Mouse (Mus musculus) induced T-regulatory cell, adult 2 months (primary cell): ENCODE measurements around the gene Cdkn1b.

ENCODE experiments used
- DNase-seq: peaks from one replicate; pipeline ENCODE4 v3.0.0-alpha.2; 2012; ENCODE audit warnings: low read depth

Cdkn1b gene

DNA sequence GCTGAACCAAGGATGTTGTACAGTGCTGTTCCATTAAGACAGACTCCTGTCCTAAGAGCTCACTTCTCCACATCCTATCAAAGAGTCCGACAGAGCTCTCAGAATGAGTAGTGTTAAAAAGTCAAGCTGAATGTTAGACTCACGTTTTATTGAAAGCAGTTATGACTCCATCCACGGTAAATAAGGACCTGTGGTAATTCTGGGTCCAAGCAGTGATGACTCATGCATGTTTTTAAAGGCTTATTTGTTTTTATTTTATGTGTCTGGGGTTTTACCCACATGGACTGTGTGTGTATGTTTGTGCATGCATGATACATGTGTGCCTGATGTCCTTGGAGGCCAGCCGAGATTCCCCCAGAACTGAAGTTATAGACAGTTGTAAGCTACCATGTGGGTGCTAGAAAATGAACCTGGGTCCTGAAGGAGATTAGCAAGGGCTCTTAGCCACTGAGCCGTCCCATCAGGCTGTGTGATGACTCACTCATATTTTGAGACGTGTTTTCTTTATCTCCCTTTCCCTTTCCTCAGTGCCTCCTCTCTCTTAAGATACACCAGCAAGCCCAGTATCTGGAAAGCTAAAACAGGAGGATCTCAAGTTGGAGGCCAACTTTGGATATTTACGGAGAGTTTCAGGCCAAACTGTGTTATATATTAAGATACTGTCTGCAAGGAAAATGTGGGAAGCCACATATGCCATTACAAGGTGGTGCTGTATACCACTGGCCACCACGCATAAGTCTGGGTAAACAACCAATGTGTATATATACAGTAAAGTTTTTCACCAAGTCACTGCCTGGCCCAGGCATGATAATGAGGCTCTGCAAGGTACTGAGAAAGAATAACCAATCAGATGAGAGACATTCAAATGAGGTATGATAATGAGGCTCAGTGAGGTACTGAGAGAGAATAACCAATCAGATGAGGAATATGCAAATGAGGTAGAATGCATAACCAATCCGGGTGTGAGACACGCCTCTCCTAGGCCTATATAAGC lies 16.0 kb upstream of the Cdkn1b start:
- peak; percentile 62 for DNase-seq

DNA sequence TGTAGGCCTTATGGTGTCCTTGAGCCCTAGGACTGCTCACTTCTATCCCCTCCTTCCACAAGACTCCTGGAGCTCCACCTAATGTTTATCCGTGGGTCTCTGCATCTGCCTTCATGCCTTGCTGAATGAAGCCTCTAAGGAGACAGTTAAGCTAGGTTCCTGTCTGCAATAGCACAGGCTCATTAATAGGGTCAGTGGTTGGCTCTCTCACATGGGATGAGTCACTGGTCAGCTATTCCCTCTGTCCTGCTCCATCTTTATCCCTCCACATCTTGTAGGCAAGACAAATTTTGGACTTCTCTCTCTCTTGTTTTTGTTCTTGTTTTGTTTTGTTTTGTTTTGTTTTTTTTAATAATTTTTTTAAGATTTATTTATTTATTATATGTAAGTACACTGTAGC lies 14.4 kb upstream of the Cdkn1b start:
- DNase-seq = no peak

DNA sequence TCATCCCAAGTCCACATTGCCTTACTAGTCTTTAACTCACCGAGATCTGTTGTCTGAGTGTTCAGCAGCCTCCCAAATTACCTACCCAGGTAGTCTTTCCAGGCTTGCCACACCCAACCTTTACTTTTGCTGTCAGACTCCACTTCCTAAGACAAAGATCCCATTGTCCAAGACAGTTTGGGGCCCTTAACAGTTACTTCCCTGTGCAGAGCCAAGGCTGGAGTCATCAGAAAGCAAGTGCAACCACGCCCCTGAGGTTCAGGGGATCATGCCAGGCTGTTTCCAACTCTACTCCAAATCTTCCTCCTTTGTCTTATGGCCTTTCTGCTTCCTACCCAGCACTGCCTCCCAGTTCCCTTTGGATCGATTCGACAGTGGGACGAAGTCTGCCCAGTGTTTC lies 5.7 kb upstream of the Cdkn1b start:
- no peak for DNase-seq

DNA sequence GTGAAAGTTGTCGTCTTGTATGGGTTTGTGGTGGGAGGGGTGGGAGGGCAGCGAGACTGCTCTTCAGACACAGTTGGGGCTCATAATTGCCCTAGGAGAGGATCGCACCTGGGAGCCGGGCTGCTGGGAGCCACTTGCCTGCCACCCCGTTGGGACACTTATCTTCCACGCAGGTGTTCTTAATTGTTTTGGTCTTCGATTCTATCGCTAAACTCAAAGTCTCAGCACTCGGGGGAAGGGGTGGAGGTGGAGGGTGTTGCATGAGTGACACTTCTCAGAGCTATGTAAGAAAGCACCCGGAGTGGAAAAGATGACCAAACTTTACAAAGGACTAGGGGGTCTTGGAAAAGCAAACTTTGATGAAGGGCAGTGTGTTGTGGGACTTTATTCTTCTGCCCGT lies 3.6 kb upstream of the Cdkn1b start:
- DNase-seq = peak; percentile 62

DNA sequence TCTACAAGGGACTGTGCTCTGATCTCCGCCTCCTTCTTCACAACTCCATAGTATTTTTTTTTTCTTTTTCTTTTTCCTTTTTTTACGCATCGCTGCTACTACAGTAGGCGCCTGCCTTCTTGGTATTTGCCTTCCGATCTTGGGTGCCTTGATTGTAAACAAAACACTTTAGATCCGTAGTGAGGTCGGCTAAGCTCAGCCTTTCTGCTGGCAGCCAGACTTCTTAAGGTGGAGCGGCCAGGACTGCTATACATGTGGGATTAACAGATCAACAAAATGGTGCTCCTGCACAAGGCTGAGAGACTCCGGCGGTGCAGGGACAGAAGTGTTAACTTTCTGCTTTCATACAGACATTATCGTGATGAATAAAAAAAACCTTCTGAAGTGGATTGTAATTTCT lies 3.1 kb upstream of the Cdkn1b start:
- peak; percentile 67 for DNase-seq

DNA sequence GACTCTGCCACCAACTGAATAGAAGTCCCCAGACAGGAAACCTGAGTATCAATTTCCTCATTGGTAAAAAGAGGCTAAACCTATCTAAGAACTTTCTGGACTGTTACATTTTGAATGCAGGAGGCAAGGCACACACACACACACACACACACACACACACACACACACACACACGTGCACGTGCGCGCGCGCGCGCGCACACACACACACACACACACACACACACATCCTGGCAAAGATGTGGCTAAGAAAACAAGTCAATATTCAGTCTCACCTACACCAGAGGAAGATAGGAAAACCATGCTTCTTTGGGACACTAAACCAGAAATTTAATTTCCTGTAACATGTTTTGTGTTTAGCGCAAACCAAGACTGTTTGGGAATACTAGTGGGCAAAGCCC lies 1.4 kb upstream of the Cdkn1b start:
- peak; percentile 63 for DNase-seq

DNA sequence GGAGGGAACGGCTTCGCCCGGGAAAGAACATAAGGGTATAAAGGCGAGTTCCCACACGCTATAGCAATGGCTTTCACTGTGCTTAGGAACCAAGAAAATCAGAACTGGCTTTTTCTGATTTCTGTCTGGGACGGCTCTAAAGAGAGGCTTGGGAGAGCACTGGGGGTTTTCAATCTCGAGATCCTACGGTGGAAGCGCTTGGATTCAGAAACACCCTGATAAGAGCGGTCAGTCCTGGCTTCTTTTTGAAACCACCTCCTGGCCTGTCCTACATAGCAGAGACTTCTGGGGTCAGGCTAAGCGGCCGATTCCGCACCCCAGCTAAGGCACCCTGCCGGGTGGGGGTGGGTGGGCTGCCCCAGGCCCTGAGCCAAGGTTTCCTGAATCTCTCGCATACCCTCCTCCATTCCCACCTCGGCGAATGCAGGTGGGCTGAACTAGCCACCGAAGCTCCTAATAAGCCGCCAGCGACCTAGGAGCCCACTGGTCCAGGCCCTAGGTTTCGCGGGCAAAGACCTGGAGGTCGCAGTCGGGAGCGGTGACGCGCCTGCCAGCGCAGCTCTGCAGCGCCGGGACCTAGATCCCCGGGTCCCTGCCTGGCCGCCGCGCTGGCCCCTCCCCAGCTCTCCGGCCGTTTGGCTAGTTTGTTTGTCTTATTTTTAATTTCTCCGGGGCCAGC lies 551 bp upstream of the Cdkn1b start:
- peak; percentile 48 for DNase-seq

DNA sequence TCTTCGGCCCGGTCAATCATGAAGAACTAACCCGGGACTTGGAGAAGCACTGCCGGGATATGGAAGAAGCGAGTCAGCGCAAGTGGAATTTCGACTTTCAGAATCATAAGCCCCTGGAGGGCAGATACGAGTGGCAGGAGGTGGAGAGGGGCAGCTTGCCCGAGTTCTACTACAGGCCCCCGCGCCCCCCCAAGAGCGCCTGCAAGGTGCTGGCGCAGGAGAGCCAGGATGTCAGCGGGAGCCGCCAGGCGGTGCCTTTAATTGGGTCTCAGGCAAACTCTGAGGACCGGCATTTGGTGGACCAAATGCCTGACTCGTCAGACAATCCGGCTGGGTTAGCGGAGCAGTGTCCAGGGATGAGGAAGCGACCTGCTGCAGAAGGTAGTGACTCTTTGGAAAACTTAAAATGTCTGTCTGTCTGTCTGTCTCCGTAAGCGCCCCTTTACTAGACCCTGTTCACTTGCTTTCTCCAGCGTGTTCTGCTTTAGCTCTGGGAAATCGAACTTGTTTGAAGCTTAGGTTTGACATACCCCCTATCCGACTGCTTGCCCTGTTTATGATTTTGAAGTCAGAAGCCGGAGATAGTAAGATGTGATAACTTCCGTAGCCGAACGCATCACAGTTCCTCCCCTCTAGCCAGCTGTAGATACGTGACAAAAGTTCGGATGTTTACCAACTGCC lies 953 bp downstream of the Cdkn1b start:
- peak; percentile 92 for DNase-seq

DNA sequence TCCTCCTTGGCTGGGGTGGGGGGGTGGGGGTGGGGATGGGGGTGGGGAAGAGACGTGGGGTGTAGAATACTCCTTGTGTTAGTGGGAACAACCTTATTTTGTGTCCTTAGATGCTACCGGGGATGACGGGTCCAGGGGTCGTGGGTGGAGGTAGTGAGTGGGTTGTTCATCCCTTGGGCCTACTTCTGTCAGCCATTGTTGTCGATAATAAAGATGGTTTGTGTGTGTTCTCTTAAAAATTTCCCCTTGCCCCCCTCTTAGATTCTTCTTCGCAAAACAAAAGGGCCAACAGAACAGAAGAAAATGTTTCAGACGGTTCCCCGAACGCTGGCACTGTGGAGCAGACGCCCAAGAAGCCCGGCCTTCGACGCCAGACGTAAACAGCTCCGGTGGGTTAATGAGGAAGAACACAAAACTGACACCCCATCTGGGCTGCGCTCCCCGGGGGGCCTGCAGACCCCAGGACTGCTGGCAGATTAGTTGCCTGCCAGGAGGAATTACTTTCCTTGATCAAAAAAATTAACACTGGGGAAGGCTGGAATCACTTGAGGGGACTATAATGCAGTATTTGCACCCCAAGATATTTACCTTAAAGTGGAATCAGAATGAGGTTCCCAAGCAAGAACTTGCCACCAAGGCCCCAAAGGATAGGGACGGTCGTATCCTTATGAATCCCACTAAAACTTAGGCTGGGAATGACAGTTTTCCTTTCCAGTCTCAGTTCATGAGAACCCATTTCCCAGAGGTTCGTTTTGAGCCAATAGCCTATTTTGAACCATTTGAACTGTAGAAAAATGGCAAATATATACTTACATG lies 1.7 kb downstream of the Cdkn1b start:
- DNase-seq = no peak

DNA sequence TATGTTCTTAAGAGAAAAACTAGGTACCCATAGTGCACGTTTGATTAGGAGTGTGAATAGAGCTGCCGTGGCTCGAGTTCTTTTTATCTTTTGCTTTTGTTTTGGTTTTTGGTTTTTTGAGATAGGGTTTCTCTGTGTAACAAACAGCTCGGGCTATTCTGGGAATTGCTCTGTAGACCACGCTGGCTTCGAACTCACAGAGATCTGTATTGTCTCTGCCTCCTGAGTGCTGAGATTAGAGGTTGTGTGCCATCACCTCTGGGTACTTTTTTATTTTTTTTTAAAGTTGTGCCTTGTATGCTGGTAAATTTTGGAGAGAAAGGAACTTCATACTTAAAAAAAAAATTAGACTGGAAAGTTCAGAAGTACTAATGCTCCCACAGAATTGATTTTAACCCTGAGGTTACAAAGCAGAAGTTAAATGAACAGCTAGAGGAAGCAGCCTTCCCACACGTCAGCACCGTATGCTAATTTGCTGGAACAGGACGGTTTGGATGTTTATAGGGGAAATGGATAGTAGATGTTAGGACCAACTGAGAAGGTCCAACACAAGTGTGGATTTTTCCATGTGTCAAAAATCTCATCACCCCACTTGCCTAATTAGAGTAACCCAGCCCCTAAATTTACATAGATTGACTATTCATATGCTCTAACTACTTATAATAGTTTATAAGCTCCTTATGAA lies 2.5 kb downstream of the Cdkn1b start:
- DNase-seq = peak; percentile 75

DNA sequence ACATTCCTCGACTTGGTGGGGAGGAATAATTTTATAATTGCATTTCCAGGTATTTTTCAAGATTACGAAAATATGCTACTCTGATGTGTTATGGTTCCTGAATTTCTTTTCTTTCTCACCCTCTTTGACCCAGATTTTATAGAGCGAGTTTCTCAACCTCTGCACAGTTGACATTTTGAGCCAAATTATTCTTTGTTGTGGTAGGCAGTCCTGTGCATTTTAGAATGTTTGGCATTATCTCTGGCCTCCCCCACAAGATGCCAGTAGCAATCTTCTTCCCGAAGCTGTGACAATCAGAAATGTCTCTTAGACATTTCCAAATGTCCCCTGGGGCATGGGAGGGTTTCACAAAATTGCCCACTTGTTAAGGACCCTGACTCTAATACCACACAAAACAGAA lies 3.5 kb downstream of the Cdkn1b start:
- no peak for DNase-seq

DNA sequence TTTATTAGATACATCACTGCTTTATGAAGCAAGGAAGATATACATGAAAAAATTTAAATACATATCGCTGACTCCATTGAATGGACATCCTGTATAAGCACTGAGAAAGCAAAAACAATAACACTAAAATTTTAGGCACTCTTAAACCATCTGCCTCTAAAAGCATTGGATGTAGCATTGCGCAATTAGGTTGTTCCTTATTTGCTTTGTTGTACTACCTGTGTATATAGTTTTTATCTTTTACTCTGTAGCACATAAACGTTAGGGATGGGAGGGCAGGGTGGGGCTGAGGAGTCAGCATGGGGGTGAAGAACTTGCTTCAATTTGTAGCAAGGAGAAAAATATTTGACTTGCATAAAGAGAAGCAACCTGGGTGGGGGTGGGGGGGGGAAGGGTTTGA lies 4.1 kb downstream of the Cdkn1b start:
- no peak for DNase-seq

DNA sequence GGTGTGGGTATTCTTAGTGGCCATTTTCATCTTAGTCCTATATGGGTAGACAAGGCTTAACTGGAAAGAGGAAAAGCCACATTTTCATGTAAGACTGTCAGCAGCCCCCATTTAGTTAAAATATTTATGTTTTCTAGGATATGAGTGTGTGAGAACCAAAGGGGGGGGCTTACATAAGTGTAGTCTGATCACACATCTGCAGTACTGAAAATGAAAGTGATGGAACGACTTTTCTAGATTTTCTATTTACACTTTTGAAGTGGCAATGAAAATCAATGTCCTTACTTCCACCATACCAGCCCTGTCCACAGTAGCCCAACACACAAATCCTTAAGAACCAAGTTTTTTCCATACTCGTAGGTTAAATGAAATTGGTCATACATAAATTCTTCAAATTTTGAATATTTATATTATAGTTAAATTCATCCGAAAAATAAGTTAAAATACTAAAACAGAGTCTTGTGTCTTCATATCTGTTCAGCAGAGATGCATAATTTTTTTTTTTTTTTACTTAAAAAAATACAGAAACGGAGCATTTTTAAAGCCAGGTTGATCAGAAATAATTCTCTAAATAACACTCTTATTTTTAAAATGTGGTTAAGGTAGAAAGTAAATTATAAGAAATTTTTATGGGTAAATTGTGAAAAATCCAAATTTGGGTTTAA lies 5.6 kb downstream of the Cdkn1b start:
- peak; percentile 71 for DNase-seq

DNA sequence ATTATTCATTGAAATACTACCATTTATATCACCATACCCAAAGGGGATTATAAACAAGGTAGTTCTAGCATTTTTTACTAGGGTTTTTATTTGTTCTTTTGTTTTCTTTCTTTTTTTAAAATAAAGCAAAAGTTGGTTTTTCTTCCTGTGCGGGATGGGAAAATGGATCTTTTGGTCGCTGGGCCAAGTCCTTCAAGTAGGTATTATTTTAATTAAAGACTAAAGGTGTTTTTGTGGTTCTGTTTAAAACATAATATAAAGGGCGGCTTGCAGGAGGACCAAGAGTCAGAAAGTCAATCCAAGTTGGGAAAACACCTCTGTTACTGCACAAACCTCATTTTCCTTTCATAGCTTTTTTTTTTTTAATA lies 6.1 kb downstream of the Cdkn1b start:
- no peak for DNase-seq

DNA sequence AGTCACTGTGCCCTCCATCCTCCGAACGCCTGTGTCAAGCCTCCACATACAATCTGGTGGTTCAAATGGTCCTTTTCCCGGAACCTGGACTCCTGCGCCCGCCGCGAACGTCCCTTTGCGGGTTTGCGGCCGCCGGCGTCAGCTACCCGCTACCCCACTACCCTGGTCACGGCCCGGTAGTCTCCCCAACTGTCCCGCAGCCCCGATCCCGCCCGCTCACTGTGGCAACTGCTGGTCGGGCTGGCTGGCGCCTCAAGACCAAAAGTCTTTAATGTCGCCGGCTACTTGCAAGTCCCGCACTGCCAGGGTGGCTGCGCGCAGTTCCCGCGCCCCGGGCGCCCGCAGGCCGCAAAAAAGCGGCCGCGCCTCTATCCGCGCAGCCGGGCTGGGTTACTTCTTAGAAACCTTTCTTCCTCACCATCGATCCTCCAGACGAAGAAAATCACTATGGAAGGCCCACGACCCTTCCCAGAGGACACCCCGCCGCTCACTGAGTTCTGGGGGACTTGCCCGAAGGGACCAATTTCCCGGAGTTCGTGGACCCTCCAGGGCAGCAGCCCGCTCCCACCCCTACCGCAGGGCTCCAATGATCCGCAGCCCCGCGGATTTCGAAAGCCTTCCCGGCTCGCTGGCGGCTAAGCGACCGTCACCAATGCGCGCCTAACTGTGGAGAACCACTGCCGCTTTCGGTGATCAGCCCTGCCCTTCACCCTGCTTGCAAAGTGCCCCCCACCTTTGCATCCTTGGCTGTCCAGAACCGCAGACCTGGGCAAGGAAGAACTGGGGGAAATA lies 6.8 kb downstream of the Cdkn1b start:
- DNase-seq = peak; percentile 76

DNA sequence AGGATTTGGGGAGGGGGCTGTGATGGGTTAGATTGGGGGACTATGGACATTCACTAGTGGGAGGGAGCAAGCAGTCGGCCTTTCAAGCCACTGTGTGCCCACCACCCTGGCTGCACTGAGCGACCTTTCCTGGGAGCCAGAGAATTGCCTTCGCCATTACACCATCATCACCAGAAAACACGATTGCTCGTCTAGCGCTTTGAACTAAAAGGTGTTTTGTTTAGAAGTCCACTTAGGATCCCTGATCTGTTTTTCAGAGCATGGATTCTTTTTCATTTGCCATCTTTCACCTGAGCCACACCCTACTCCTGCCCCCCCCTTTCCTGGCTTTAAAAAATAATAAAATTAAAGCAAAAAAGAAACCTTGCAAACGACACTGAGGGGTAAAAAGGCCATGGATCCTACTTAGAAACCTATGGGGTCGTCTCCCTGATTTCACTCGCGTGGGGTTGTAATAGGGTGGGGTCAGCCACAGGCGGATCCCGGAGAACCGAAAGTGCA lies 7.4 kb downstream of the Cdkn1b start:
- DNase-seq = no peak

DNA sequence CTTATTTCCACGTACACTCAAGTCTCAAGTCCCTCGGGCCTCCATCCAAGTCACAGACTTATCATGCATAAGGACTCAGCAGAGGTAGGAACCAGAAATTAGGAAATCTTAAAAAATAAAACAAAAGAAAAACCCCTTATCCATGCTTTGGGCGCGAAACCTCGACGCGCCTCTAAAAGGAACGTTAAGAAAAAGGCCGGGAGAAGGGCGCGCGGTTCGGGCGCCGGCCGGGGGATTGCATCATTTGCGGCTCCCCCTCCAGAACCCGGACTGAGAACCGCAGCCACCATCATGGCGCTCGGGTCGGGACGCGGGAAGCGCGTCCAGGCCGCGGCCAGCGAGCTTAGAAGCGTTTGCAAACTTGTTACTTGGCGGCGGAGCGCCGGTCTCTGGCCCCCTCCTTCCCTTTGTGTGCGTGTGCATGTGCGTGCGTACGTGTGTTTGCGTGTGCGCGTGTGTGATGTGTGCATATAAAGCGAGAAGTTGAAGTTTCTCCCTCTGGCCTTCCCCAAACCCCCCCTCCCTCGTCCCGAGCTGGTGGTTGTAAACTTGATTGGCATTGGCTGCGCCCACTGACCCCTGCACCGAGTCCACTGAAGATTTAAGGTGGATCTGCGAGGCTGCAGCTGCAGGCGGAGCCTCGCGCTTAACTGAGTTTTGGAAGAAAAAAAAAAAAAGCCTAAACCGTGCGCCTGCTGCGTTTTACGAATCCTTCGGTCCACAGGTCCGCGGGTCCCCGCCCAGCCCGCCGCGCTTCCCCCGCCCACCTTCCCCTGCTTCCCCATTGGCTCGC lies 8.1 kb downstream of the Cdkn1b start:
- DNase-seq = peak; percentile 95

DNA sequence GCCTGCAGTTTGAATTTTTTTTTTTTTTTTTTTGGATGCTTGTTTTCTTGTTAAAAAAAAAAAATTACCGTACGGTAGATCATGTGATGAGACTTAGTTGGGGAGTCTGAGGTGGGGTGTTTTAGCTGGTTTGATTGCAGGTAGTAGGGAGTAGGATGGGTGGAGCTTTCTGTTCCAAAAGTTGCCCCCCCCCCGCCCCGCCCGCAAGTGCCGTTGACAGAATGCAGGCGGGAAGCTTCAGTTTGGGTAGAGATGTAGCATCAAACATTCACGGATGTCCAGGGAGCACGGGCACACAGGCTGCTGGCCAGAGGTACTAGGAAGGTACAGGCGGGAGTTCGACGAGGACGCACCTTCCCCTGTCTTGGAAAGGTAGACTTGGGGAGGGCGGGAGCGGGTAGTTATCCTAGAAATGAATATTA lies 8.7 kb downstream of the Cdkn1b start:
- no peak for DNase-seq

DNA sequence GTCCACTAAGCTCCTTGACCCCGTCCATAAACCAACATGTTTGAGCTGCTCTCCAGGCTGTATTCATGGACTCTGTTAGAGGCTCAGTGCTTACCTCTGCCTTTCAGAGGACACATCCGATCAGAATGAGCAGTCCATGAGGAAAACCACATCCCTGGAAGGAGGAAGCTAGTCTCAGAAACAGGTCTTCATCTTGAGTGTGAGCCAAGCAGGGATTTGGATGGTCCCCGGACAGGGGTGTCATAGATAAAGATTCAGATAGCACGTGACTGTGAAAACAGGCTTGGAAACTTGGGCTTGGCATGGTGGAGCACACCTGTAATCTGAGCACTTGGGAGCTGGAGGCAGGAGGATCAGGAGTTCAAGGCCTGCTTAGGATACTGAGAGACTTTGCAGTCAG lies 9.7 kb downstream of the Cdkn1b start:
- peak; percentile 58 for DNase-seq
